Mouse (Mus musculus): ENCODE results near the gene Dusp10. TPM values are rescaled to one million over a fixed set of nuclear protein-coding genes. Genes with fewer than 3 reads are reported as not detected.

The Dusp10 gene
- total RNA-seq, 1 experiment: 5.4 TPM

DNA sequence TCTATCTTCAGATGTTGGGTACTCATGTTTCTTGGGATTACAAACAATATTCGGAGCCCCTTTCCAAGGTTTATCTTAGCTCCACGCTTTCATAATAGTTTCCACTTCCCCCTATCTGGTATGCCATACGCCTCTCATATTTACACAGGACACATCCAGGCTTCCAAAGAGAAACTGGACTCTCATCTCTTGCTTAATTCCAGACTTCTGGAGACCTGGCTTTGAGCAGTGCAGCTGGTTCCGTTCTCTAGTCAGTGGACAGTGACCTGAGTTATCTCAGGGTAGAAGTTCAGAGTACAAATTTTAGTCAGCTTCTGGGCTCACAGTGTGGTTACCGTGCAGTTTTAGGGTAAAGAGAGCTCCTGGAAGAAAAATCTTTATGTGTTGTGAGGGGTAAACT lies 87.3 kb downstream of the Dusp10 start:
- Histone ChIP-seq H3K9ac (ENCODE audit: insufficient read depth, low read depth, low read length, poor library complexity, severe bottlenecking) (no peak overlapping the region), H3K9me3 (ENCODE audit: control insufficient read depth, insufficient read depth, low read depth, low read length) (no peaks in the 10 kb centered on the region), H3K4me1 (ENCODE audit: control insufficient read depth in 2 of 2, insufficient read depth in 2 of 2, low read length in 2 of 2, poor library complexity in 1 of 2) (no peaks in the 10 kb centered on the region), H3K4me3 (ENCODE audit: insufficient read depth in 1 of 2, low read depth in 1 of 2, low read length in 2 of 2, poor library complexity in 1 of 2, severe bottlenecking in 1 of 2) (no peak overlapping the region), H3K36me3 (ENCODE audit: control insufficient read depth, insufficient read depth, low read length, poor library complexity, severe bottlenecking) (no peaks in the 10 kb centered on the region), H3K27ac (ENCODE audit: insufficient read depth, low read depth, low read length, poor library complexity, severe bottlenecking) (no peak overlapping the region)
- DNase-seq (ENCODE audit: low read depth, low spot score): no peak
- TF ChIP-seq CHD2 (IDR thresholded peaks at IDR 0.05; ENCODE audit: low read depth, low read length) (no peak), HCFC1 (IDR thresholded peaks at IDR 0.05; ENCODE audit: borderline replicate concordance, insufficient read depth, low read length) (no peak), MAFK (IDR thresholded peaks at IDR 0.05; ENCODE audit: insufficient read depth, low read depth, low read length) (no peak), ZNF384 (IDR thresholded peaks at IDR 0.05; ENCODE audit: low read depth, low read length) (no peak), ZC3H11A (IDR thresholded peaks at IDR 0.05; ENCODE audit: borderline replicate concordance, low read depth, low read length) (no peak)
- in situ Hi-C loops (cut with MboI; ENCODE audit: low sequenced_read_pairs in 2 of 2, unreplicated experiment in 2 of 2): no loop called here

DNA sequence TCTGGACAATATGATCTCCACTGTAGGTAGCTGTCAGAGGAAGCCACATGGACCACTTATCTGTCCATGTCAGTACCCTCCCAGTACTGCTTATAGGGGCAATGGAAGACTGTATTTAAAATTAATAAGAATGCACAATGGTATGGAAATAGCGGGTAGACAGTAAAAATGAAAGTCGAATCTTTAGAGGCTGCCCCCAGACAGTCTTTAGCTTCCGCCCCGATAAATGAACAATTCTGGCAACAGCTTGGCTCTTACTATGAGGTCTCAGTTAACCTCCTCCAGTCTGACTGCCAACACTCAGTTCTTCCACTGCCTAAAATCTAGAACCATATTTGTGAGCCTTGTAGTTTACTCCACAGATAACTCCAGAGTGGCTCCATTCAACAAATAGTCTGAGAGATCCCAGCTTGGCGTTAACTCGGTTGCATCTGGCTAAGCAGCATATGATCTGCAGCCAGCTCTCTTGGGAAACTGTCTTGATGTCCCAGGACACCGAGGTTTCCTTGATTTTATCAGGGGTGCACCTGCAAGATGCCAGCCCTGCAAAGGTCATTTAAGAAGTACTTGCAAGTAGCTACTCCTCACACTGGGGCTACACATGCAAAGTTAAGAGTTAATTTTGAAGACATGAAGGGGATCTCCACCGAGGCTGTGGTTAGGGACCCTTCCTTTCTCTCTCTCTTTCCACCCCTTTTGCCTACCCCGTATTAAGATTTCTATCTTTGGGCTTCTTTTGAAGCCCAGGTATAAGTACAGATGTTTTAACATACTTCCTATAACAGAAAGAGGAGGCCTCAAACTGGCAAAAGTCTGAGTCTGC lies 88.0 kb downstream of the Dusp10 start:
- H3K4me3 ChIP-seq (ENCODE audit: insufficient read depth in 1 of 2, low read depth in 1 of 2, low read length in 2 of 2, poor library complexity in 1 of 2, severe bottlenecking in 1 of 2): no peak overlapping the region
- TF ChIP-seq ZNF384 (IDR thresholded peaks at IDR 0.05; ENCODE audit: low read depth, low read length) (no peak), MAFK (IDR thresholded peaks at IDR 0.05; ENCODE audit: insufficient read depth, low read depth, low read length) (no peak), HCFC1 (IDR thresholded peaks at IDR 0.05; ENCODE audit: borderline replicate concordance, insufficient read depth, low read length) (no peak), CHD2 (IDR thresholded peaks at IDR 0.05; ENCODE audit: low read depth, low read length) (no peak), ZC3H11A (IDR thresholded peaks at IDR 0.05; ENCODE audit: borderline replicate concordance, low read depth, low read length) (no peak)
- H3K36me3 ChIP-seq (ENCODE audit: control insufficient read depth, insufficient read depth, low read length, poor library complexity, severe bottlenecking): no peaks in the 10 kb centered on the region
- no peak overlapping the region for H3K9ac ChIP-seq (ENCODE audit: insufficient read depth, low read depth, low read length, poor library complexity, severe bottlenecking)
- no peak overlapping the region for H3K27ac ChIP-seq (ENCODE audit: insufficient read depth, low read depth, low read length, poor library complexity, severe bottlenecking)
- DNase-seq (ENCODE audit: low read depth, low spot score): no peak
- no peaks in the 10 kb centered on the region for H3K4me1 ChIP-seq (ENCODE audit: control insufficient read depth in 2 of 2, insufficient read depth in 2 of 2, low read length in 2 of 2, poor library complexity in 1 of 2)
- no peaks in the 10 kb centered on the region for H3K9me3 ChIP-seq (ENCODE audit: control insufficient read depth, insufficient read depth, low read depth, low read length)
- in situ Hi-C loops (cut with MboI; ENCODE audit: low sequenced_read_pairs in 2 of 2, unreplicated experiment in 2 of 2): no loop called here

DNA sequence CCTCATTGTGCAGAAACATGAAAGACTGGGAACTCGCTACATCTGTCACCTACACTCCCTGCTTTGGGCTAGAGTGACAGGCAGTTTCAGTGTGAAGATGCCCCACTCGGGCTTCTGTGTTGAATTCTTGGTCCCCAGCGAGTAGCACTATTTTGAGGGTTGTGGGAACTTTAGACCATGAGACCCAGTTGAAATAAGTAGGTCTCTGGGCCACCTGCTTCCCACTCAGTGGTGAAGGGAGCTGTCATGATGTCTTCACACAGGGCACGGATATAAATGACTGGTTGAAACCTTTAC lies 88.6 kb downstream of the Dusp10 start:
- no peak overlapping the region for H3K9ac ChIP-seq (ENCODE audit: insufficient read depth, low read depth, low read length, poor library complexity, severe bottlenecking)

DNA sequence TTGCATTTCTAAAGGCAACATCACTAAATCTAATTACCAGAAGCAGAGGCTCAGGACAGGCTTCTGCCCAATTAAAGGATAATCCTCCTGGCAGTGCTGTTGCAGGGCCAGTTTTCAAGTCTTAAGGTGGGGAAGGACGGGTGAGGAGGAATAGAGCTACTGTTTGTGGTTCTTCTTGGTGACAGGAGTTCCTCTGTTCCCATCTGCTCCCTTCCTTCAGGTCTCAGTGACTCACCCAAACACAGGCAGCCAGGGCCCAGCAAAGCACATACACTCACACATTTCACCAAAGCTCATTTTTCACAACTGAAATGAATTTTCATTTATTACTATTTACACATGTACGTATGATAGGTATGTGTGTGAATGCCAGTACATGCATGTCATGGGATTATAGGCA lies 93.7 kb downstream of the Dusp10 start:
- in situ Hi-C loops (cut with MboI; ENCODE audit: low sequenced_read_pairs in 2 of 2, unreplicated experiment in 2 of 2): no loop called here
- TF ChIP-seq ZNF384 (IDR thresholded peaks at IDR 0.05; ENCODE audit: low read depth, low read length) (no peak), HCFC1 (IDR thresholded peaks at IDR 0.05; ENCODE audit: borderline replicate concordance, insufficient read depth, low read length) (no peak), CHD2 (IDR thresholded peaks at IDR 0.05; ENCODE audit: low read depth, low read length) (no peak), ZC3H11A (IDR thresholded peaks at IDR 0.05; ENCODE audit: borderline replicate concordance, low read depth, low read length) (no peak), MAFK (IDR thresholded peaks at IDR 0.05; ENCODE audit: insufficient read depth, low read depth, low read length) (no peak)
- H3K36me3 ChIP-seq (ENCODE audit: control insufficient read depth, insufficient read depth, low read length, poor library complexity, severe bottlenecking): no peaks in the 10 kb centered on the region
- no peak overlapping the region for H3K4me3 ChIP-seq (ENCODE audit: insufficient read depth in 1 of 2, low read depth in 1 of 2, low read length in 2 of 2, poor library complexity in 1 of 2, severe bottlenecking in 1 of 2)
- no peak overlapping the region for H3K27ac ChIP-seq (ENCODE audit: insufficient read depth, low read depth, low read length, poor library complexity, severe bottlenecking)
- DNase-seq (ENCODE audit: low read depth, low spot score): no peak
- H3K4me1 ChIP-seq (ENCODE audit: control insufficient read depth in 2 of 2, insufficient read depth in 2 of 2, low read length in 2 of 2, poor library complexity in 1 of 2): no peaks in the 10 kb centered on the region
- no peaks in the 10 kb centered on the region for H3K9me3 ChIP-seq (ENCODE audit: control insufficient read depth, insufficient read depth, low read depth, low read length)
- H3K9ac ChIP-seq (ENCODE audit: insufficient read depth, low read depth, low read length, poor library complexity, severe bottlenecking): no peak overlapping the region

More for the DNA sequence above, 88.6 kb downstream of the Dusp10 start:
- TF ChIP-seq ZC3H11A (IDR thresholded peaks at IDR 0.05; ENCODE audit: borderline replicate concordance, low read depth, low read length): no peak
- no peak for TF ChIP-seq ZNF384 (IDR thresholded peaks at IDR 0.05; ENCODE audit: low read depth, low read length)
- TF ChIP-seq MAFK (IDR thresholded peaks at IDR 0.05; ENCODE audit: insufficient read depth, low read depth, low read length): no peak
- no peak for TF ChIP-seq HCFC1 (IDR thresholded peaks at IDR 0.05; ENCODE audit: borderline replicate concordance, insufficient read depth, low read length)
- no peak for TF ChIP-seq CHD2 (IDR thresholded peaks at IDR 0.05; ENCODE audit: low read depth, low read length)
- Histone ChIP-seq H3K9me3 (ENCODE audit: control insufficient read depth, insufficient read depth, low read depth, low read length) (no peaks in the 10 kb centered on the region), H3K36me3 (ENCODE audit: control insufficient read depth, insufficient read depth, low read length, poor library complexity, severe bottlenecking) (no peaks in the 10 kb centered on the region), H3K4me3 (ENCODE audit: insufficient read depth in 1 of 2, low read depth in 1 of 2, low read length in 2 of 2, poor library complexity in 1 of 2, severe bottlenecking in 1 of 2) (no peak overlapping the region), H3K4me1 (ENCODE audit: control insufficient read depth in 2 of 2, insufficient read depth in 2 of 2, low read length in 2 of 2, poor library complexity in 1 of 2) (no peaks in the 10 kb centered on the region), H3K27ac (ENCODE audit: insufficient read depth, low read depth, low read length, poor library complexity, severe bottlenecking) (no peak overlapping the region)
- no peak for DNase-seq (ENCODE audit: low read depth, low spot score)
- in situ Hi-C loops (cut with MboI; ENCODE audit: low sequenced_read_pairs in 2 of 2, unreplicated experiment in 2 of 2): no loop called here
